Mouse (Mus musculus) retina, embryonic 14.5 days (tissue): ENCODE measurements around the gene Cdiptos.

Experiments used
- DNase-seq: peaks from one replicate; pipeline ENCODE4 v3.0.0-alpha.2; 2015; ENCODE audit warnings: low spot score

Gene Cdiptos

GRCm38 (mm10) chr7:127014320-127014719 is 38.4 kb upstream of the Cdiptos start, which contains the start of gene Mvp:
Mvp (minus strand) TSS chr7:127014621.
- DNase-seq: no peak

- DNase-seq: no peak
These were observed 37.5 kb upstream of the Cdiptos start for GRCm38 (mm10) chr7:127013385-127013784.

- DNase-seq: no peak
These were observed 36.9 kb upstream of the Cdiptos start for GRCm38 (mm10) chr7:127012845-127013244.

GRCm38 (mm10) chr7:127012374-127012773 is 36.5 kb upstream of the Cdiptos start:
- no peak for DNase-seq

DNA sequence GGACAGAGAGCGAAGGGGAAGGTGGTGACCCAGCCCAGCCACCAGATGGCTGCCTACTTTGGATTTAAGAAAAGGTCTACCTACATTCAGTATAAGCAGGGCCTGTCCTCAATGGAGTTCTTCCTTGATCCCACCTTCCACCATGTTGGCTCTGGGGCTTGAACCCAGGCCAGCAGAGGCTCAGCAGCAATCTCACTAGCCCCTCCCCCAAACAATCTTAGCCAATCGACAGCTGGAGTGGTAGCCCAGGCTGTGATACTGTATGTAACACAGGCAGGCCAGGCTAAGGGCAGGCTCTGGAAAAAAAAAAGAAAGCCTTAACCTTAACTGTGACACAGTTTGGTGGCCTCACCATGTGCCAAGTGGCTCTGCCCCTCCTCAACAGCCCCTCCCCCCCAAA is 35.8 kb upstream of the Cdiptos start:
- no peak for DNase-seq

DNA sequence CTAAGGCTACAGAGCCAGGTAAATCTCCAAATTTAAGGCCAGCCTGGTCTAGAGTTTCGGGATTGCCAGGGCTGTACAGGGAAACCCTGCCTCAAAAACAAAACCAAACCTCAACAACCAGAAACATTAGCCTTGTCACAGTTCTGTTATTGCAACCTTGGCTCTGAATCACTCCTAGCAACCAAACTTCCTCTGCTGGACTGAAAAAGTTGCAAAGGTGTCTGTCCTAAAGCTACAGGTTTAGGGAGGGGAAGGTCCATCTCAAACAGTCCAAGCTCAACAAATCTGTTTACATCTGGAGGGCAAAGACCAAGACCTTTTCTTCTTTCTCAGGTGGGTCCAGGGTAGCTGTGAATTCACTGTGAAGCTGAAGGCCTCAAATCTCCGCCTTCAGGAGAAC is 35.2 kb upstream of the Cdiptos start:
- no peak for DNase-seq

DNA sequence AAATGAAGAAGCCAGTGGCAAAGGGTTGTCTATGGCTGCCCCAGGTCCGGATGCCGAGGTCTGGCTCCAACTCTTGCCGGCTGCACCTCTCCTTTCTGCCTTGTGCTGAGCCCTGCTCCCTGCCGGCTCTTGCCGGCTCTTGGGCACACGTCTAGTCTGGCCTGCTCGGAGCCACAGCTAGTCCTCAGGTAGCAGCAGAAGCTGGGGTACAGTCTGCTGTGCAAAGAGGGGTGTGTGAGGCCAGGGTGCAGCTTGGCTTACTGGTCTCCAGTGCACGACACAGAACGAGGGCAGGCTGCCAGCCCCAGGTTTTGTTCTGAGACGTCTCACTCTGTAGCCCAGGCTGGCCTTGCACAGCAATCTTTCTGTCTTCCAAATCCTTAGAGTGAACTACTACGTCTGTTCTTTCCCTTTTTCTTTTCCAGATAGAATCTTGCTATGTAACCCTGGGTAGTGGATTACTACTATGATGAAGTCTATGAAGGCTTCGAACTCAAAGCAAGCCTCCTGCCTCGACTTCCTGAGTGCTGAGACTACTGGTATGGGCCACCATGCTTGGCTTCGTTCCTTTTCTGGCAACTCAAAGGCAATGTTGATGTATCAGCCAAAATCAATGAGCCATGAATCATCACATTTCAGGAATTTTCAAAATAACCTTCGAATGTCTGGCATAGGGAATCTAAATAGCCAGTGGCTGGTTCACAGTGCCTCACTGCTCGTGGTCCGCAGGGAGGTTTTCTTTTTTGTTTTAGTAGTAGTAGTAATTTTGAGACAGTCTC is 33.6 kb upstream of the Cdiptos start:
- DNase-seq: no peak

- peak; percentile 53 for DNase-seq
These were observed 32.5 kb upstream of the Cdiptos start for GRCm38 (mm10) chr7:127008239-127009019.

- no peak for DNase-seq
These were observed 31.6 kb upstream of the Cdiptos start for GRCm38 (mm10) chr7:127007313-127008024.

- DNase-seq: no peak
These were observed 28.4 kb upstream of the Cdiptos start for GRCm38 (mm10) chr7:127004122-127004875.

- no peak for DNase-seq
These were observed 27.7 kb upstream of the Cdiptos start for GRCm38 (mm10) chr7:127003620-127004019.

DNA sequence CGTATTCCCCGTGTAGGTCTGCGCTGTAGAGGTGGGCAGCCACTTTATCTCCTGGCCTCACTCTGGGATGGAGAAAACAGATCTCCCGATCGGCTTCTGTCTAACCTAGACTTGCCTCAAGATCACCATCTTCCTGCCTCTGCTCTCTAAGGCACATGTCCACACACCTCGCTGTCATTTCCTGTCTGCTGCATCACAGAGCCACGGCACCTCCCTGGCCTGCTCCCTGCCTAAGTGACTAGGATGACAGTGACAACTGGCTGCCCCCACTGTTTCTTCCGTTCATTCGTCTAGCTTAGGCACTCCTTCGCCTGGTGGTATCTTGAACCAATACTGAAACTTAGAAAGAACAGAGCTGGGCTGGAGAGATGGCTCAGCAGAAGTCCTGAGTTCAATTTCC is 23.7 kb upstream of the Cdiptos start:
- no peak for DNase-seq

DNA sequence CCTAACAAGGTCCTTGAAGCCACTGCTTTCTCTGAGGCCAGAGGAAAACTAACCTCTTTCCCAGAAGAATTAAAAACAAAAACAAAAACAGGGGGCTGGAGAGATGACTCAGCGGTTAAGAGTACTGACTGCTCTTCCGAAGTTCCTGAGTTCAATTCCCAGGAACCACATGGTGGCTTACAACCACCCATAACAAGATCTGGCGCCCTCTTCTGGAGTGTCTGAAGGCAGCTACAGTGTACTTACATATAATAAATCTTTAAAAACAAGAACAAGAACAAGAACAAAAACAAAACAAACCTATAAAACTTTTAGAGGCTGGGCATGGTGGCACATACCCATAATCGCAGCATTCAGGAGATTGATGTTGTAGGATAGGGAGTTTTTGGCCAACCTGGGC is 20.6 kb upstream of the Cdiptos start:
- no peak for DNase-seq

- DNase-seq: no peak
These were observed 12.9 kb upstream of the Cdiptos start for GRCm38 (mm10) chr7:126988816-126989215.

DNA sequence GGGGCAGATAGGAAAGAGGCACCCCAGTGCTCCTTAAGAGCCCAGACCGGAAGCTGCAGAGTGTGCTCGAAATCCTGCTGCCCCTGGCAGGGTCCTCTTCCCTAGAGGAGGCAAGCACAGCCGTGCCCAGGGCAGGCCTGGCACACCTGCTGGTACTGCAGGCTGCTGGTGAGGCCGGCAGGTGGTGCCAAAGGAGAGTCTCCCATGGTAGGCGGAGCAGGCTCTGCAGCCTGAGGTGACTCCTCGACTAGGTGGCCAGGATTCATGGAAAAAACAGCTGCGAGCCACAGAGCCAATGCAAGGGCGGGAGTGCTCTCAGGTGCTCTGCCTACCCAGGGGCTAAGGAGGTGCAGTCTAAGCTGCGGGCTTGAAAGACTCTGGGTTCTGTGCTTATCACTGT is 10.4 kb upstream of the Cdiptos start:
- peak; percentile 24 for DNase-seq

GRCm38 (mm10) chr7:126984667-126985444 is 9.0 kb upstream of the Cdiptos start:
- DNase-seq: no peak

- DNase-seq: no peak
These were observed 7.2 kb upstream of the Cdiptos start for GRCm38 (mm10) chr7:126983113-126983512.

DNA sequence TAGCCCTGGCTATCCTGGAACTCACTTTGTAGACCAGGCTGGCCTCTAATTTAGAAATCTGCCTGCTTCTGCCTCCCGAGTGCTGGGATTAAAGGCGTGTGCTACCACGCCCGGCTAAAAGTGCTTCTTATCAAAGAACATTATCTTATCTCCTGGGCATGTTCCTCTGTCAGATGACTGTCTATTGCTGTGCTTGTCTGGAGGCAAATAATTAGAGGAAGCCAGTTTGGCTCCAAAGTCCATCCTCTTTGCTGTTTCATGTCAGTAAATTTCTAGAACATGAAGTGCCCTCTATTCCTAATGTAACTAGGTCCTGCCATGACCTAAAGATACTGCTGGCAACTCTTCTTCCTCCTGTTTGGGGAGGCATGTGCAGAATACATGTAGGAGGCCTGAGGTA is 6.2 kb upstream of the Cdiptos start:
- no peak for DNase-seq

- no peak for DNase-seq
These were observed 5.7 kb upstream of the Cdiptos start for GRCm38 (mm10) chr7:126981601-126982000.

DNA sequence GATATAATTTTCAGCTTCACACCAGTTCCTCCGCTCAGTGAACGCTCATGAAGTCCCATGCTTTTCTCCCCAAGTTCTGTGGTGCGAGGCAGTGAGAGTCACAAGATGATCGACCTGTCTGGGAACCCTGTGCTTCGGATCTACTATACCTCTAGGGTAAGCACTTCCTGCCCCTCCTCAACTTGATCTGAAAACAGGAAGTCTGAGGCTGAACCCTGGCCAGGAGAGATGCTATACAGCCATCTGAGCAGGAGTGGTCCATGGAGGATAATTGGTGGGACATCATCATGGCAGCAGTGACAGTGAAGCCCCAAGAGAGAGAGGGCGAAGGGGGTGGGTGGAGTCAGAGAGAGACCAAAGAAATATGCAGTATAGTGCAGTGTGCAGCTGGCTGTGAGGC is 2.9 kb upstream of the Cdiptos start:
- DNase-seq: no peak

DNA sequence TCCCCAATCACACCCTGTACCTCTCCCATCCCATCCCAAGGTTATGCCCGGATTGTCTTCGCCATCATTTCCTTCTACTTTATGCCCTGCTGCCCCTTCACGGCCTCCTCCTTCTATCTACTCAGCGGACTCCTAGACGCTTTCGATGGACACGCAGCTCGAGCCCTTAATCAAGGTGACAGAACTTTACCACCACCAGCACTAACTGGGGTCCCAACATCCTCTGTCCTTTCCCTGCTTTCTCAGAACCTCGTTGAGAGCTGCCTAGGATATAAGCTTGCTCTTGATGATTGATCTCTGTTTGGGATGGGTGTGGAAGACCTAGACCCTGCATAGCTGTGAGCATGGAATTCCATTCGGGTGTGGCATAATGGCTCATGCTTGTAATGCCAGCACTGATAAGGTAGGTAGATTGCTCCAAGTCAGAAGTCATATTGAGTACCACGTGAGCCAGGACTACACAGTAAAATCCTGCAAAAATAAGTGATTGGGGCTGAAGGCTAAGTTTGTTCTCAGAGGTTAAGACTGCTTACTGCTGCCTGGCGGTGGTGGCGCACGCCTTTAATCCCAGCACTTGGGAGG is 1.1 kb upstream of the Cdiptos start:
- DNase-seq: no peak

DNA sequence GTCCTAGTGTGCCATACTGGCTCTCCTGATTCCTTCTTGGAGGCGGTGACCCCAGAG is 177 bp downstream of the Cdiptos start, which contains the start of gene Cdipt:
TSS of gene Cdipt (plus strand) at position 22 of the 57 bp plus-strand sequence.
- DNase-seq: no peak
